Mouse (Mus musculus): Measurements from ENCODE around the gene Ptprn2. TPM values are rescaled to one million over a fixed set of nuclear protein-coding genes. Genes with fewer than 3 reads are reported as not detected.

Gene Ptprn2
- polyA plus RNA-seq, 1 experiment from 2014 or later, result 0.30 TPM

GRCm38 (mm10) chr12:116916776-116917175 lies 431.3 kb downstream of the Ptprn2 start:
- Histone ChIP-seq H3K4me3 (ENCODE audit: low read depth, low read length) (no peak overlapping the region), H3K9ac (no peak overlapping the region), H3K27me3 (ENCODE audit: insufficient read depth, low read length) (no peaks in the 10 kb centered on the region), H3K9me3 (ENCODE audit: low read depth, low read length) (no peaks in the 10 kb centered on the region), H3K27ac (ENCODE audit: low read depth) (no peak overlapping the region), H3K4me2 (no peak overlapping the region), H3K36me3 (ENCODE audit: insufficient read depth) (no peaks in the 10 kb centered on the region), H3K4me1 (ENCODE audit: insufficient read depth) (no peaks in the 10 kb centered on the region)
- TF ChIP-seq CTCF (IDR thresholded peaks at IDR 0.05; ENCODE audit: low read depth), result no peak
- DNase-seq, result no peak
- ATAC-seq (ENCODE audit: insufficient read depth), result no peak
- 20% methylated on average over 5 of the region's 5 CpGs for WGBS

DNA sequence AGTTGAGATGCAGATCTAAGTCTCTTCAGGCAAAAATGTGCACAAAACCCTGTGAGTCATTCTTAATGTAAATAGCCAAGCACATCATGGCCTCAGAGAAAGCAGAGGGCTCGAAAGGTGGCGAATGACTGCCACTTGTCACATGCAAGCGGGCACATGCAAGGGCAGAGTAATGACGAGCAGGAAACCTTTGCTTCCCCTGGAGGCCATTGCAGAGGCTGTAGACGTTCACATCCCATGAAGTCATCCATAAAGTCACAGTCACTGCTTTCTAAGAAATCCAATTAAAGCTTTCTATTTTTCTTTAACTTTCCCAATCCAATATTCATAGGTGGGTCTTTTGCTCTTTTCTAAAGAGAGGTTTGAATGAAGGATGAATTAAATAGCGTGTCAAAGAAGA lies 433.7 kb downstream of the Ptprn2 start:
- Histone ChIP-seq H3K4me3 (ENCODE audit: low read depth, low read length) (no peak overlapping the region), H3K9ac (no peak overlapping the region), H3K4me2 (no peak overlapping the region), H3K4me1 (ENCODE audit: insufficient read depth) (no peaks in the 10 kb centered on the region), H3K9me3 (ENCODE audit: low read depth, low read length) (no peaks in the 10 kb centered on the region), H3K36me3 (ENCODE audit: insufficient read depth) (no peaks in the 10 kb centered on the region), H3K27me3 (ENCODE audit: insufficient read depth, low read length) (no peaks in the 10 kb centered on the region), H3K27ac (ENCODE audit: low read depth) (no peak overlapping the region)
- 67% methylated on average over 6 of the region's 6 CpGs for WGBS
- TF ChIP-seq CTCF (IDR thresholded peaks at IDR 0.05; ENCODE audit: low read depth), result no peak
- no peak for DNase-seq
- no peak for ATAC-seq (ENCODE audit: insufficient read depth)

- TF ChIP-seq CTCF (IDR thresholded peaks at IDR 0.05; ENCODE audit: low read depth), result no peak
- H3K27ac ChIP-seq (ENCODE audit: low read depth), result no peak overlapping the region
- no peak for ATAC-seq (ENCODE audit: insufficient read depth)
- no peaks in the 10 kb centered on the region for H3K27me3 ChIP-seq (ENCODE audit: insufficient read depth, low read length)
- H3K36me3 ChIP-seq (ENCODE audit: insufficient read depth), result no peaks in the 10 kb centered on the region
- H3K4me1 ChIP-seq (ENCODE audit: insufficient read depth), result no peaks in the 10 kb centered on the region
- no peak overlapping the region for H3K9ac ChIP-seq
- 76% methylated on average over 22 of the region's 22 CpGs for WGBS
- no peak overlapping the region for H3K4me3 ChIP-seq (ENCODE audit: low read depth, low read length)
- H3K9me3 ChIP-seq (ENCODE audit: low read depth, low read length), result no peaks in the 10 kb centered on the region
- DNase-seq, result no peak
- no peak overlapping the region for H3K4me2 ChIP-seq
Observed at GRCm38 (mm10) chr12:116919691-116920526, 434.4 kb downstream of the Ptprn2 start.

DNA sequence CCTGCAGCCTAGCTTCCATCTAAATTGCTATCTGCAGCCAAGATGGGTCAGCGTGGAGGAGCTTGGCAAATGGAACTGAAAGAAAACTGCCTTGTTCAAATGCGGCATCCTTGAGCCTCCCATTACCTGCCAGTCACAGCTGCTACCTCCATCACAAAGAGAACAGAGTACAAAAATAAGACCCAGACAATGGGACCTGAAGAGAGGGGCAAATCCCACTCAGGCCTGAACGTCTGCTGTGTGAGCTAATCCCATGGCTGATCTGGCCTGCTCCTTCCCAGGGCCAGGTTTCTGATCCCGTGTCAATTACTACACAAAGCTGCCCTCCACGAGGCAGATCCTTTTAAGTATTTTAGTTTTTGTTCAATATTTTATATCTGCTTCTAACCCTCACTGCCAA lies 441.6 kb downstream of the Ptprn2 start:
- no peak overlapping the region for H3K4me2 ChIP-seq
- WGBS, result 57% methylated on average over 5 of the region's 5 CpGs
- no peak overlapping the region for H3K27ac ChIP-seq (ENCODE audit: low read depth)
- no peak for ATAC-seq (ENCODE audit: insufficient read depth)
- H3K4me1 ChIP-seq (ENCODE audit: insufficient read depth), result no peaks in the 10 kb centered on the region
- TF ChIP-seq CTCF (IDR thresholded peaks at IDR 0.05; ENCODE audit: low read depth), result no peak
- no peaks in the 10 kb centered on the region for H3K27me3 ChIP-seq (ENCODE audit: insufficient read depth, low read length)
- H3K9ac ChIP-seq, result no peak overlapping the region
- H3K9me3 ChIP-seq (ENCODE audit: low read depth, low read length), result no peaks in the 10 kb centered on the region
- H3K36me3 ChIP-seq (ENCODE audit: insufficient read depth), result no peaks in the 10 kb centered on the region
- no peak for DNase-seq
- H3K4me3 ChIP-seq (ENCODE audit: low read depth, low read length), result no peak overlapping the region

- no peaks in the 10 kb centered on the region for H3K27me3 ChIP-seq (ENCODE audit: insufficient read depth, low read length)
- no peak for ATAC-seq (ENCODE audit: insufficient read depth)
- H3K4me3 ChIP-seq (ENCODE audit: low read depth, low read length), result no peak overlapping the region
- no peak overlapping the region for H3K9ac ChIP-seq
- no peak for DNase-seq
- H3K27ac ChIP-seq (ENCODE audit: low read depth), result no peak overlapping the region
- no peak for TF ChIP-seq CTCF (IDR thresholded peaks at IDR 0.05; ENCODE audit: low read depth)
- no peaks in the 10 kb centered on the region for H3K4me1 ChIP-seq (ENCODE audit: insufficient read depth)
- no peaks in the 10 kb centered on the region for H3K36me3 ChIP-seq (ENCODE audit: insufficient read depth)
- WGBS, result 85% methylated on average over 1 of the region's 1 CpGs
- H3K4me2 ChIP-seq, result no peak overlapping the region
- no peaks in the 10 kb centered on the region for H3K9me3 ChIP-seq (ENCODE audit: low read depth, low read length)
Observed at GRCm38 (mm10) chr12:116927516-116927915, 442.0 kb downstream of the Ptprn2 start.

- no peaks in the 10 kb centered on the region for H3K9me3 ChIP-seq (ENCODE audit: low read depth, low read length)
- no peak overlapping the region for H3K27ac ChIP-seq (ENCODE audit: low read depth)
- DNase-seq (peak; percentile 28), ATAC-seq (ENCODE audit: insufficient read depth) (peak; percentile 63; the same call in 1 of the 2 replicates)
- no peaks in the 10 kb centered on the region for H3K4me1 ChIP-seq (ENCODE audit: insufficient read depth)
- no peaks in the 10 kb centered on the region for H3K27me3 ChIP-seq (ENCODE audit: insufficient read depth, low read length)
- no peak for TF ChIP-seq CTCF (IDR thresholded peaks at IDR 0.05; ENCODE audit: low read depth)
- no peaks in the 10 kb centered on the region for H3K36me3 ChIP-seq (ENCODE audit: insufficient read depth)
- H3K4me3 ChIP-seq (ENCODE audit: low read depth, low read length), result no peak overlapping the region
- WGBS, result 37% methylated on average over 3 of the region's 3 CpGs
- H3K9ac ChIP-seq, result no peak overlapping the region
- H3K4me2 ChIP-seq, result no peak overlapping the region
Observed at GRCm38 (mm10) chr12:116938158-116938854, 452.8 kb downstream of the Ptprn2 start.

GRCm38 (mm10) chr12:116943883-116944282 lies 458.4 kb downstream of the Ptprn2 start:
- no peak overlapping the region for H3K4me2 ChIP-seq
- H3K4me3 ChIP-seq (ENCODE audit: low read depth, low read length), result no peak overlapping the region
- H3K9ac ChIP-seq, result no peak overlapping the region
- DNase-seq (no peak), ATAC-seq (ENCODE audit: insufficient read depth) (no peak)
- H3K36me3 ChIP-seq (ENCODE audit: insufficient read depth), result no peaks in the 10 kb centered on the region
- H3K27me3 ChIP-seq (ENCODE audit: insufficient read depth, low read length), result no peaks in the 10 kb centered on the region
- no peaks in the 10 kb centered on the region for H3K9me3 ChIP-seq (ENCODE audit: low read depth, low read length)
- TF ChIP-seq CTCF (IDR thresholded peaks at IDR 0.05; ENCODE audit: low read depth), result no peak
- WGBS, result 83% methylated on average over 5 of the region's 5 CpGs
- H3K27ac ChIP-seq (ENCODE audit: low read depth), result no peak overlapping the region
- no peaks in the 10 kb centered on the region for H3K4me1 ChIP-seq (ENCODE audit: insufficient read depth)

Measured in lung, embryonic 14.5 days (tissue).